Mouse (Mus musculus): ENCODE measurements around the gene Maged2. TPM values are rescaled to one million over a fixed set of nuclear protein-coding genes. Genes with fewer than 3 reads are reported as not detected.
"Not testable (repeated sequence)": the region's sequence is repeated elsewhere in the genome, so short reads cannot be mapped to it uniquely, and the experiment has no call there.

Gene Maged2
- 10 to 100 TPM; 20.7 to 29.9 (median 24.2) TPM for total RNA-seq (2022)

DNA sequence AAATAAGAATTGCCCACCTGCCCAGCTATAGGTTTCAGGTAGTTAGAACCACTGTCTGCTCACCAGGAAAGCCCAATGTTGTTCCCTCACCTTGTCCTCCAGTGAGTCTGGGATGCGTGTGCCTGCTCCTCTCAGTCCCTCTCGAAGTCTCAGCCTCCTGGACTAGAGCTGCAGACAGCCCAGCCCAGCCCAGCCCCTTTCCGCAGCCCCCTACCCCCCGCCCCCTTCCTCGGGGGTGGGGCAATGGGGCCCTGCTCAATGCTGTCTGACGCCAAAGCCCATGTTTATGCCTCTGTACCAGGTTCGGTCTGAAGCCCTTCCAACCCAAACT is at the start of gene Maged2:
Gene Maged2 (minus strand): TSS at position 207 of the 331 bp plus-strand sequence.
- no peak for DNase-seq (ENCODE audit: low spot score)

DNA sequence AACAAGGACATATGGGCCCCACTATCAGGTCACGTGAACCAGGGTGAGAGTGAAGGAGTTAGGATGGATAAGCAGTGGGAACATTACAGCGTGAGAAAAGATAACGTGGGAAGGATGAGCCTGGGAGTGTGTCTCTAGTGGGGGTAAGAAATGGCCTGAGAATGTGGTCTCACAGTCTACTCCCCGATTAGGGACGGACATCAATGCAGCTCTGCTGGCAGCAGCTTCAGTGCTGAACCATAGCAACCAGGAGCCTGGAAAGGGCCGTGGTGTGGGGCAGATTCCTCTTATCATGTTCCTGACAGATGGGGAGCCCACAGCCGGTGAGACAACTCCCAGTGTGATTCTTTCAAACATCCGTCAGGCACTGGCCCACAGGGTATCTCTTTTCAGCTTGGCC is 34.1 kb upstream of the Maged2 start:
- DNase-seq (ENCODE audit: low spot score): no peak

DNA sequence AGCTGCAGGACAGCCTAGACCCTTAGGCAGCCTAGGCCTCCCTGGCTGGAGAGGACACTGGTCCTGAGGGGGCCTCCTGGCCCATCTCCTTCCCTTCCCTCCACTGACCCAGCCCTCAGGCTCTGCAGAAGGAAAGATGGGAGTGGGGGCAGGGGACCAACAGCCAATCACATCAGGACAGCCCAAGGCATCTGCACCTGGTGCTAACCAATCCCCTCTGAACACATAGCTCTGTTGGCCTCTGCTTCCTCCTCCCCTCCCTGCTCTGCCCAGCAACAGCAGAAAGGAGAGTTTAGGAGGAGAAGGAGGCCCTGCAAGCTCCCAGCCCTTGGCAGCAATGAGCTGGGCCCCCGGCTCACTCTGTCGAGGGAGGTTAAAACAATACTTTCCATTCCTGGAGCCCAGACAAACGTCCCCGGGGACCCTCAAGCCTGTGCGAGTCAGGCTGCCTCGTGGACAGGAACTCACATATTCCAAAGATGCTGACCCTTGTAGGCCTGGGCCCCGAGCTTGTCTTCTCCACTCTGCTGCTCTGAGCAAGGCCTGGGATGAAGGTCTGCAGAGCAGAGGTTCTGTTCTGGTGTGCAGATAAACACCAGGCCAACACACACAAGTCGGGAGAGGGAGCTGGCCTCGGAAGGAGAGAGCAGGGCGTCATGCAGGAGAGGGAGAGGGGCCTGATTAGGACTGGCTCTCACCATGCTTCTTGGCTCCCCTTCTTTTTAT is 31.5 kb upstream of the Maged2 start:
- DNase-seq (ENCODE audit: low spot score): not testable (repeated sequence)

DNA sequence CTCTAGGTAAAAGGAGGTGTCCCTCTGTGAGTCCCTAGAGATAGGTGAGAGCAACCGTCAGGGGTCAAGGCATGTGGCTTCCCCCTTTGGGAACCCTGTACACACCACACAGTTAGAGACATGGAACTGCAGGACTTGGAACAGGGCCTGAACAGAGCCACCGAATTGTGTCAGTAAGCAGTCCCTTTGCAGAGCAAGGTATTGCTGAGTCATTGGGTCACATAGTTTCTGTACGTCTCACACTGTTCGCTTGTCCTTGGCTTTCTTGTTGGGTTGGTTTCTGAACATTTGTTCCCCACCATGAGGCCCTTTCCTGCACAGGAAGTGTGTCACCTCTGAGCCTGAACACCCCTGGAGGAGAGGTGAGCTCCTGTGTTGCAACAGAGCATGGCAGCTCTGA is 29.1 kb upstream of the Maged2 start:
- DNase-seq (ENCODE audit: low spot score): not testable (repeated sequence)

DNA sequence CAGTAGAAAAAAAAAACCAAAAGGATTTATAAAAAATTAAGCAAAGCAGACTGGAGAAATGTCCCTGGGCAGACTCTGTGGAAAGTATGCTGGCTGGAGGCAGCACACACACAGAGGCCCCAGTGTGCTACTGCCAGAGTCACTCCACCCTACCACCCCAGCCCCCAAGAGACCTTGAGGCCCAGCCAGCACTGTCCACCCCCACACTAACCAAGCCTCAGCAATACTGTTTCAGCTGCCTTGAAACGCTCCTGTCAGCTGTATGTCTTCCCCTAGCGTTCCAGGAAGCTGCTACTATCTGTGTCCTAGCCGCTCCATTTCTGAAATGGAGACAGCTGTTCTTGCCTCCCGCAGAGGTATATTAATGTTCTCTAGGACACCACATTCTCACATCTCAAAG is 16.2 kb upstream of the Maged2 start:
- DNase-seq (ENCODE audit: low spot score): no peak

DNA sequence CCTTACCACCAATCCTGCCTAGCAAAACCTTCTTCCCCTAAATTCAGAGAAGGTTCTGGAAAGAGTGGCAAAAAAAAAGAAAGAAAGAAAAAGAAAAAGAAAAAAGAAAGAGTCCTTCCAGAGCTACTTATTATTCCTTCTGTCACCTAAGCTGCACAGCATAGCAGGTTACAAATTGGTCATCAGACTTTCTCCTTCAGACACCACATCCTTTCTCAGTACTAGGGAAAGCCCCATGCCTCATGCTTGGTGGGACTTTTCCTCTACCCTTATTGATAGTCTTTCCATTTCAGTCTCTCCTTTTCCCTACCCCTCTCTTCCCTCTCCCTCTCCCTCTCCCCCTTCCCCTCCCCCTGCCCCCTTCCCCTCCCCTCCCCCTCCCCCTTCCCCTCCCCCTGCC is 3.1 kb upstream of the Maged2 start:
- DNase-seq (ENCODE audit: low spot score): no peak

DNA sequence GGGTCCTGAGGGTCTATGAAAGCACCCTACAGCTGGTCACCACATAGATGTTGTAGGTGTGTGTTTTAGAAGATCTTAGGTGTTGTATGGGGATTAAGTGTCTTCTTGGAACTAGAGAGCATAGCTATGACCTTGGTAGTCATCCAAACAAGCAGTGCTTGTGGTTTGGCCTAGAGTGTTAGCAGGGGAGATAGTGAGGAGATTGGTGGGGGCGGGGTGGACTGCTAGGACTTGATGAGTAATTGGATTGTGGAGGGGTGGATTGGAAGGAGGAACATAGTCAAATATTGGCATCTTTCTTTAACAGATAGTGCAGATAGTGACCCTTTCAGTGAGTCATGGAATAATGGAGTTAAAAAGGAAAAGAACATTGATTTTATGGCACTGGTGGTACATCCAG is 1.5 kb upstream of the Maged2 start:
- peak; percentile 11 for DNase-seq (ENCODE audit: low spot score)

DNA sequence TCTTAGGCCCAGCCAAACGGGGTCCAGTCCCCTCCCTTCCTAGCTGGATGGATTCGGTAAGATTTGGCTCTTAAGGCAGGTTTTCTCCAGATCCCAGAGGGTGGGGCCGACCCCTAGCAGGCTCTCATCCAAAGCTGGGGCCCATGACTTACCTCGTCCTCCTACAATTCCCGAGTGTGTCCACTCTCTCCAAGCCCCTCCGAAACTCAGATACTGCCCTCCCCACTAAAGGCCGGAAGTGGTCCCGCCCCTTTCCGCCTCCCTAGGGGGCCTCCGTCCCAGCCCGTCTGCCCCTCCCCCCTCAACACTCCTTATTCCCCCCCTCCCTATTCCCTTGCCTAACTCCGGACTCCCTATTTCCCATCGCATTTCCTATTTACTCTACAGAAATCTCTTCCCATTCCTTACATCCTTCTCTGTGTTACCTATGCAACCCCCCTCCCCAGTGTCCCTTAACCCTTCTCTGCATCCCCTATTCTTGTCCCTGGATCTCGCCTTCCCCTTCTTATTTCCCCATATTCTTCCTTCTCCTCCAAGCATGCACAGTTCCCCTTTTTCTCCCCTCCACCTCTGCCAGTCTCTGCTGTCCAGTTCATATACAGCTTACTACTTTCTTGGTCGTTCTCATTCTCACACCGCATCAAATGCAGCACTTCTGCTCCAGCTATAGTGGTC is 544 bp downstream of the Maged2 start:
- DNase-seq (ENCODE audit: low spot score): peak; percentile 13

DNA sequence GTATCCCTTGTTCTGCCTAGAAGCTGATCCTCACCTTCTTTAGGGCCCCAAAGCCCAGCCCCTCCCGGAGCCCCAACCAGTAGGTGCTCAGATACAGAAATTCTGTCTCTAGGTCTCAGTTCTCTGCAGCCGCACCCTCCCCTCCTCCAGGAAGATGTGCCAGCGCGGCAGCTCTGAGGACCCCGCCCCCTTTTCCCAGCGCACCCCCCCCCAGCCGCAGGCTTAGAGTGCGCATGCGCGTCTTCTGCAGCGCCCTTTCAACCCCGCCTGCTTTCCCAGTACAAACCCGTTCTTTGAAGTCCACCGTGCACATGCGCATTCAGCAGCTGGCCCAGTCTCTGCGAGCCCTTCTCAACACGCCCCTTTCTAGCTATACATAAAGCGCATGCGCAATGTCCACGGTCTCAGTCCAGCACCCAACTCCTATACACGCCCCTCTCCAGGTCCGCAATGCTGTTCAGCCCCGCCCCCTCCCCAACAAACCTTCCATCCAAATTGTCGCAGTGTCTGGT is 1.3 kb downstream of the Maged2 start:
- peak; percentile 85 for DNase-seq (ENCODE audit: low spot score)

DNA sequence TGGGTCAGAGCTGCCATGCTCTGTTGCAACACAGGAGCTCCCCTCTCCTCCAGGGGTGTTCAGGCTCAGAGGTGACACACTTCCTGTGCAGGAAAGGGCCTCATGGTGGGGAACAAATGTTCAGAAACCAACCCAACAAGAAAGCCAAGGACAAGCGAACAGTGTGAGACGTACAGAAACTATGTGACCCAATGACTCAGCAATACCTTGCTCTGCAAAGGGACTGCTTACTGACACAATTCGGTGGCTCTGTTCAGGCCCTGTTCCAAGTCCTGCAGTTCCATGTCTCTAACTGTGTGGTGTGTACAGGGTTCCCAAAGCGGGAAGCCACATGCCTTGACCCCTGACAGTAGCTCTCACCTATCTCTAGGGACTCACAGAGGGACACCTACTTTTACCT is 13.2 kb downstream of the Maged2 start:
- DNase-seq (ENCODE audit: low spot score): not testable (repeated sequence)

DNA sequence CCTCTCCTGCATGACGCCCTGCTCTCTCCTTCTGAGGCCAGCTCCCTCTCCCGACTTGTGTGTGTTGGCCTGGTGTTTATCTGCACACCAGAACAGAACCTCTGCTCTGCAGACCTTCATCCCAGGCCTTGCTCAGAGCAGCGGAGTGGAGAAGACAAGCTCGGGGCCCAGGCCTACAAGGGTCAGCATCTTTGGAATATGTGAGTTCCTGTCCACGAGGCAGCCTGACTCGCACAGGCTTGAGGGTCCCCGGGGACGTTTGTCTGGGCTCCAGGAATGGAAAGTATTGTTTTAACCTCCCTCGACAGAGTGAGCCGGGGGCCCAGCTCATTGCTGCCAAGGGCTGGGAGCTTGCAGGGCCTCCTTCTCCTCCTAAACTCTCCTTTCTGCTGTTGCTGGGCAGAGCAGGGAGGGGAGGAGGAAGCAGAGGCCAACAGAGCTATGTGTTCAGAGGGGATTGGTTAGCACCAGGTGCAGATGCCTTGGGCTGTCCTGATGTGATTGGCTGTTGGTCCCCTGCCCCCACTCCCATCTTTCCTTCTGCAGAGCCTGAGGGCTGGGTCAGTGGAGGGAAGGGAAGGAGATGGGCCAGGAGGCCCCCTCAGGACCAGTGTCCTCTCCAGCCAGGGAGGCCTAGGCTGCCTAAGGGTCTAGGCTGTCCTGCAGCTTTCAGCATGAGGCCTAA is 15.5 kb downstream of the Maged2 start:
- DNase-seq (ENCODE audit: low spot score): not testable (repeated sequence)

Other genes starting within 250 kb of the Maged2 start
- gene Pfkfb1, start 226.1 kb downstream of the Maged2 start, total RNA-seq (2022): 10 to 100 TPM in 3 of 4 experiments, 1 to 10 TPM in 1; 8.7 to 25.6 (median 15.1) TPM
- 10 to 100 TPM in 1 of 4 experiments, 1 to 10 TPM in 3; 5.8 to 10.2 (median 9.1) TPM for gene Apex2, start 224.5 kb downstream of the Maged2 start, total RNA-seq (2022)
- gene Tro, start 156.8 kb downstream of the Maged2 start, total RNA-seq (2022): 1 to 10 TPM in 1 of 4 experiments, under 1 TPM in 3; 0.44 to 1.0 (median 0.54) TPM
- gene Gnl3l, start 203.0 kb upstream of the Maged2 start, total RNA-seq (2022): 10 to 100 TPM; 34.4 to 41.6 (median 40.6) TPM
- gene Fgd1, start 231.8 kb upstream of the Maged2 start, total RNA-seq (2022): 1 to 10 TPM; 6.5 to 9.4 (median 7.5) TPM